In genomic region chr11:47704930-47705787, GRCm38 (mm10) we compare ENCODE assay signal across 10 mouse cellular contexts.
DNase-seq lines count a peak whose midpoint lies in the region; ATAC-seq and TF ChIP-seq lines count a peak whose summit lies in the region.
"Had no signal": no experiment of that assay in that cellular context is flagged by ENCODE, and none has a peak within 500 bp of the region (broad histone marks: within the 10 kb centered on the region; RNA-seq: fewer than 3 reads in every experiment).

No protein-coding gene starts in this region.

- H3K4me1 ChIP-seq in lung, embryonic 14.5 days (ENCODE audit: insufficient read depth), result no peaks in the 10 kb centered on the region
- H3K4me1 ChIP-seq in lung, adult 2 months (ENCODE audit: control insufficient read depth, insufficient read depth, low read length), result no peaks in the 10 kb centered on the region
- peaks cover 7% of the 10 kb centered on the region for H3K4me1 ChIP-seq in neural tube, embryonic 15.5 days

- no peak overlapping the region for H3K4me2 ChIP-seq in lung, embryonic 14.5 days
- no peak overlapping the region for H3K4me2 ChIP-seq in neural tube, embryonic 15.5 days

- no peak overlapping the region for H3K4me3 ChIP-seq in lung, embryonic 14.5 days (ENCODE audit: low read depth, low read length)
- H3K4me3 ChIP-seq in lung, adult 2 months (replicated peaks; ENCODE audit: extremely low read depth, low read depth, low read length), result no peak overlapping the region
- H3K4me3 ChIP-seq in neural tube, embryonic 15.5 days (replicated peaks), result no peak overlapping the region

- H3K9ac ChIP-seq in lung, embryonic 14.5 days, result no peak overlapping the region
- no peak overlapping the region for H3K9ac ChIP-seq in neural tube, embryonic 15.5 days (replicated peaks)
- H3K9ac ChIP-seq: liver, embryonic 14.5 days had no signal

- peak; percentile 51 for DNase-seq in lung, embryonic 14.5 days
- DNase-seq in lung, adult 2 months, result no peak
- peak; percentile 8 to 9 for DNase-seq in frontal cortex, postnatal 10 days (ENCODE audit: low spot score in 2 of 2)
- DNase-seq in layer of hippocampus, postnatal 36 days, result peak; percentile 15 to 20
- DNase-seq in adrenal gland, adult 2 months, result no peak
- no peak for DNase-seq in adipocyte (ENCODE audit: low spot score)

- TF ChIP-seq POLR2A in lung, adult 2 months (IDR thresholded peaks at IDR 0.05; ENCODE audit: borderline replicate concordance, extremely low read depth, low read depth, low read length), result no peak

- no peak overlapping the region for H3K27ac ChIP-seq in lung, embryonic 14.5 days (ENCODE audit: low read depth)
- no peak overlapping the region for H3K27ac ChIP-seq in neural tube, embryonic 15.5 days (replicated peaks)
- H3K27ac ChIP-seq: liver, embryonic 14.5 days had no signal

- H3K36me3 ChIP-seq in lung, embryonic 14.5 days (ENCODE audit: insufficient read depth), result no peaks in the 10 kb centered on the region
- no peaks in the 10 kb centered on the region for H3K36me3 ChIP-seq in neural tube, embryonic 15.5 days
- H3K36me3 ChIP-seq: G1E had no signal

- no peaks in the 10 kb centered on the region for H3K9me3 ChIP-seq in lung, embryonic 14.5 days (ENCODE audit: low read depth, low read length)
- H3K9me3 ChIP-seq in neural tube, embryonic 15.5 days (replicated peaks), result no peaks in the 10 kb centered on the region
- H3K9me3 ChIP-seq: G1E had no signal

- H3K27me3 ChIP-seq in lung, embryonic 14.5 days (ENCODE audit: insufficient read depth, low read length), result no peaks in the 10 kb centered on the region
- no peaks in the 10 kb centered on the region for H3K27me3 ChIP-seq in neural tube, embryonic 15.5 days (replicated peaks)

- 49% methylated on average over 8 of the region's 8 CpGs for WGBS in lung, embryonic 14.5 days
- WGBS in lung, adult 2 months, result 65% methylated on average over 8 of the region's 8 CpGs
- 50% methylated on average over 8 of the region's 8 CpGs for WGBS in neural tube, embryonic 15.5 days

- no peak for TF ChIP-seq CTCF in lung, embryonic 14.5 days (IDR thresholded peaks at IDR 0.05; ENCODE audit: low read depth)
- no peak for TF ChIP-seq CTCF in lung, adult 2 months (IDR thresholded peaks at IDR 0.05; ENCODE audit: insufficient read depth, low read length)

- peak; percentile 58; the same call in 1 of the 2 replicates for ATAC-seq in lung, embryonic 14.5 days (ENCODE audit: insufficient read depth)
- peak; percentile 53; the same call in 1 of the 2 replicates for ATAC-seq in neural tube, embryonic 15.5 days (ENCODE audit: low FRiP score)
- no peak for ATAC-seq in erythroid progenitor cell, adult 5-6 weeks (replicated peaks; ENCODE audit: low FRiP score, poor library complexity, severe bottlenecking)

Comparison
In these comparisons a context has a peak if more than half of its experiments do, and no peak if none do; other contexts are left out.
1. DNase-seq: peak in lung, embryonic 14.5 days (single experiment), frontal cortex, postnatal 10 days (2 of 2) and layer of hippocampus, postnatal 36 days (2 of 2); none in lung, adult 2 months (single experiment), adrenal gland, adult 2 months (single experiment) and adipocyte (single experiment).